Mouse (Mus musculus) midbrain, embryonic 10.5 days (tissue): ENCODE results near the gene Mrpl54. TPM values are rescaled to one million over a fixed set of nuclear protein-coding genes. Genes with fewer than 3 reads are reported as not detected.

Source experiments
- DNase-seq: peaks from one replicate; pipeline ENCODE4 v3.0.0-alpha.2; 2017; ENCODE audit warnings: low spot score
- H3K27ac ChIP-seq: fragments of 300-500 bp; sonication (generic); replicated peaks from 2 replicates; pipeline ENCODE4 v1.5.1; 2016; ENCODE audit warnings: mild to moderate bottlenecking
- H3K27me3 ChIP-seq: fragments of 300-500 bp; sonication (generic); 2 replicates; pipeline ENCODE4 v1.6.1; 2016; ENCODE audit warnings: low read depth, mild to moderate bottlenecking; ENCODE audit not compliant: poor library complexity, severe bottlenecking
- H3K36me3 ChIP-seq: fragments of 300-500 bp; sonication (generic); 2 replicates; pipeline ENCODE4 v1.6.1; 2016; ENCODE audit warnings: mild to moderate bottlenecking, moderate library complexity
- H3K4me1 ChIP-seq: fragments of 300-500 bp; sonication (generic); 2 replicates; pipeline ENCODE4 v1.6.1; 2016
- H3K4me3 ChIP-seq: fragments of 300-500 bp; sonication (generic); 2 replicates; pipeline ENCODE4 v1.5.1; 2016; ENCODE audit warnings: mild to moderate bottlenecking, moderate library complexity
- H3K9me3 ChIP-seq: fragments of 300-500 bp; sonication (generic); replicated peaks from 2 replicates; pipeline ENCODE4 v1.6.1; 2016; ENCODE audit warnings: mild to moderate bottlenecking
- WGBS: fragments of 180-500 bp; shearing (Covaris S2); methylation state at CpG from one replicate; pipeline ENCODE4 v1.1.7; 2016; 5-methylcytosine and 5-hydroxymethylcytosine counted together
- polyA plus RNA-seq: library from polyadenylated mRNA; unstranded; fragments of >200 nt; fragmentation: Nextera tagmentation; extraction: Ambion mirVana; gene quantifications from 2 replicates; pipeline ENCODE4 v1.2.1, GENCODE M21; 2016

The Mrpl54 gene
- polyA plus RNA-seq, 1 experiment from 2014 or later = 258 TPM

- 98% methylated on average over 2 of the region's 2 CpGs for WGBS
- Histone ChIP-seq H3K27ac (no peak overlapping the region), H3K36me3 (no peaks in the 10 kb centered on the region; the same call in 1 of the 2 replicates), H3K27me3 (peaks cover 93% of the 10 kb centered on the region), H3K9me3 (no peaks in the 10 kb centered on the region), H3K4me3 (no peak overlapping the region), H3K4me1 (peaks cover 39% of the 10 kb centered on the region)
- DNase-seq = no peak
These were observed 18.9 kb downstream of the Mrpl54 start for GRCm38 (mm10) chr10:81247804-81248203.

GRCm38 (mm10) chr10:81245166-81245565 lies 21.6 kb downstream of the Mrpl54 start:
- H3K36me3 ChIP-seq = no peaks in the 10 kb centered on the region
- peaks cover 93% of the 10 kb centered on the region for H3K27me3 ChIP-seq
- H3K9me3 ChIP-seq = no peaks in the 10 kb centered on the region
- WGBS = 89% methylated on average over 6 of the region's 6 CpGs
- peak overlapping the region; percentile 39; the same call in 1 of the 2 replicates for H3K27ac ChIP-seq
- peaks cover 26% of the 10 kb centered on the region for H3K4me1 ChIP-seq
- DNase-seq = no peak
- no peak overlapping the region for H3K4me3 ChIP-seq

GRCm38 (mm10) chr10:81244595-81244994 lies 22.1 kb downstream of the Mrpl54 start:
- DNase-seq = peak; percentile 84
- Histone ChIP-seq H3K9me3 (no peaks in the 10 kb centered on the region), H3K36me3 (no peaks in the 10 kb centered on the region), H3K4me3 (0 out of 2 replicates have a peak overlapping the region, but pooled peaks have one; percentile 15), H3K27ac (peak overlapping the region; percentile 39; the same call in 1 of the 2 replicates), H3K4me1 (peaks cover 27% of the 10 kb centered on the region), H3K27me3 (peaks cover 93% of the 10 kb centered on the region)
- WGBS = 10% methylated on average over 17 of the region's 17 CpGs

GRCm38 (mm10) chr10:81244146-81244545 lies 22.6 kb downstream of the Mrpl54 start:
- Histone ChIP-seq H3K27ac (no peak overlapping the region), H3K27me3 (peaks cover 93% of the 10 kb centered on the region), H3K4me3 (no peak overlapping the region), H3K9me3 (no peaks in the 10 kb centered on the region), H3K36me3 (no peaks in the 10 kb centered on the region), H3K4me1 (peaks cover 32% of the 10 kb centered on the region)
- WGBS = 84% methylated on average over 4 of the region's 4 CpGs
- DNase-seq = no peak

GRCm38 (mm10) chr10:81242021-81242420 lies 24.7 kb downstream of the Mrpl54 start:
- no peaks in the 10 kb centered on the region for H3K9me3 ChIP-seq
- H3K27ac ChIP-seq = no peak overlapping the region
- no peak for DNase-seq
- H3K36me3 ChIP-seq = no peaks in the 10 kb centered on the region
- H3K4me1 ChIP-seq = peaks cover 45% of the 10 kb centered on the region
- H3K27me3 ChIP-seq = peaks cover 93% of the 10 kb centered on the region
- WGBS = 88% methylated on average over 16 of the region's 16 CpGs
- H3K4me3 ChIP-seq = no peak overlapping the region

GRCm38 (mm10) chr10:81240876-81241275 lies 25.9 kb downstream of the Mrpl54 start:
- no peaks in the 10 kb centered on the region for H3K36me3 ChIP-seq
- DNase-seq = peak; percentile 72
- peaks cover 91% of the 10 kb centered on the region for H3K27me3 ChIP-seq
- WGBS = 22% methylated on average over 13 of the region's 13 CpGs
- peaks cover 41% of the 10 kb centered on the region for H3K4me1 ChIP-seq
- no peak overlapping the region for H3K4me3 ChIP-seq
- no peaks in the 10 kb centered on the region for H3K9me3 ChIP-seq
- no peak overlapping the region for H3K27ac ChIP-seq

GRCm38 (mm10) chr10:81238618-81239017 lies 28.1 kb downstream of the Mrpl54 start:
- Histone ChIP-seq H3K9me3 (no peaks in the 10 kb centered on the region), H3K27ac (no peak overlapping the region), H3K27me3 (peaks cover 71% of the 10 kb centered on the region), H3K4me1 (peaks cover 34% of the 10 kb centered on the region), H3K36me3 (no peaks in the 10 kb centered on the region), H3K4me3 (no peak overlapping the region)
- no peak for DNase-seq
- WGBS = 78% methylated on average over 2 of the region's 2 CpGs

GRCm38 (mm10) chr10:81236471-81237268 lies 30.1 kb downstream of the Mrpl54 start:
- no peak for DNase-seq
- Histone ChIP-seq H3K4me3 (no peak overlapping the region), H3K36me3 (no peaks in the 10 kb centered on the region), H3K27me3 (peaks cover 65% of the 10 kb centered on the region), H3K9me3 (no peaks in the 10 kb centered on the region), H3K27ac (no peak overlapping the region), H3K4me1 (peaks cover 45% of the 10 kb centered on the region)
- 92% methylated on average over 12 of the region's 12 CpGs for WGBS

- Histone ChIP-seq H3K27ac (no peak overlapping the region), H3K9me3 (no peaks in the 10 kb centered on the region), H3K27me3 (peaks cover 61% of the 10 kb centered on the region), H3K36me3 (no peaks in the 10 kb centered on the region), H3K4me1 (peaks cover 54% of the 10 kb centered on the region), H3K4me3 (no peak overlapping the region)
- WGBS = 85% methylated on average over 6 of the region's 6 CpGs
- no peak for DNase-seq
These were observed 32.5 kb downstream of the Mrpl54 start for GRCm38 (mm10) chr10:81234206-81234605.

GRCm38 (mm10) chr10:81233226-81233585 lies 33.5 kb downstream of the Mrpl54 start:
- Histone ChIP-seq H3K27me3 (peaks cover 61% of the 10 kb centered on the region), H3K9me3 (no peaks in the 10 kb centered on the region), H3K27ac (peak overlapping the region; percentile 92), H3K36me3 (no peaks in the 10 kb centered on the region), H3K4me3 (peak overlapping the region; percentile 81), H3K4me1 (peaks cover 50% of the 10 kb centered on the region)
- DNase-seq = no peak
- WGBS = 2% methylated on average over 26 of the region's 28 CpGs

GRCm38 (mm10) chr10:81232580-81233225 lies 34.0 kb downstream of the Mrpl54 start, which contains the start of gene Zfr2:
Gene Zfr2 (plus strand): TSS chr10:81233155.
- Histone ChIP-seq H3K27me3 (peaks cover 56% of the 10 kb centered on the region), H3K4me1 (peaks cover 46% of the 10 kb centered on the region), H3K4me3 (peak within 1 kb of the TSS; percentile 81), H3K27ac (peak within 1 kb of the TSS; percentile 92), H3K36me3 (no peaks in the 10 kb centered on the region), H3K9me3 (no peaks in the 10 kb centered on the region)
- WGBS = 8% methylated on average over 29 of the region's 29 CpGs
- DNase-seq = peak; percentile 84

- no peaks in the 10 kb centered on the region for H3K9me3 ChIP-seq
- H3K27ac ChIP-seq = no peak overlapping the region
- peak overlapping the region; percentile 65 for H3K4me3 ChIP-seq
- DNase-seq = no peak
- 54% methylated on average over 7 of the region's 7 CpGs for WGBS
- H3K36me3 ChIP-seq = no peaks in the 10 kb centered on the region
- H3K27me3 ChIP-seq = peaks cover 47% of the 10 kb centered on the region
- H3K4me1 ChIP-seq = peaks cover 37% of the 10 kb centered on the region
These were observed 35.3 kb downstream of the Mrpl54 start for GRCm38 (mm10) chr10:81231436-81231835.
